Mouse (Mus musculus) monocyte, adult 2 months (primary cell): Measurements from ENCODE around the gene Ngp.
"Not testable (repeated sequence)": the region's sequence is repeated elsewhere in the genome, so short reads cannot be mapped to it uniquely, and the experiment has no call there.

Experiments used
- DNase-seq, 2 experiments: peaks; one replicate each; pipeline ENCODE4 v3.0.0; 2022; ENCODE audit warnings: low spot score in 2 of 2, low read depth in 1 of 2

Ngp gene

DNA sequence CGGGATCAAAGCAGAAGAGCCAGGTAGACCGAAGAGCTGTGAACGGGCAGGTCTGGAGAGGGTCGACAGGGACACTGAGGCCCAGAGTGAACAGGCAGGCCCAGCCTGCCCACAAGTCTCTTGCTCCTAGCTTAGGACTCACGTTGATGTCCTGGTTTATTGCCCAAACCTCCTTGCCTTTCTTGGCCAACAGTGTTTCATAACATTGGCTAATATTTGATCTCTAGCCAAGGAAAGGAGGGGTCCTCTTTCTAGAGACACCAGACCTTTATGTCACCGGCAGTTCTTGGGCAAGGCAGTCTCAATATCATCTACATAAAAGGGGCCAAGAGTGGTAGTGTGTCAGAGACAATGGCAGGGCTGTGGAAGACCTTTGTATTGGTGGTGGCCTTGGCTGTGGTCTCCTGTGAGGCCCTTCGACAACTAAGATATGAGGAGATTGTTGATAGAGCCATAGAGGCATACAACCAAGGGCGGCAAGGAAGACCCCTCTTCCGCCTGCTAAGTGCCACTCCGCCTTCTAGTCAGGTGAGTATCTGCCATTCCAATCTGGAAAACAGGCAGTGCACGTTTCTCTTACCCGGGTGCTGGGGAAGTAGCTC lies at the start of gene Ngp:
Ngp (plus strand) TSS at position 237 of the 602 bp plus-strand sequence.
- no peak for DNase-seq

GRCm38 (mm10) chr9:110369860-110370259 lies 49.7 kb upstream of the Ngp start:
- no peak for DNase-seq

DNA sequence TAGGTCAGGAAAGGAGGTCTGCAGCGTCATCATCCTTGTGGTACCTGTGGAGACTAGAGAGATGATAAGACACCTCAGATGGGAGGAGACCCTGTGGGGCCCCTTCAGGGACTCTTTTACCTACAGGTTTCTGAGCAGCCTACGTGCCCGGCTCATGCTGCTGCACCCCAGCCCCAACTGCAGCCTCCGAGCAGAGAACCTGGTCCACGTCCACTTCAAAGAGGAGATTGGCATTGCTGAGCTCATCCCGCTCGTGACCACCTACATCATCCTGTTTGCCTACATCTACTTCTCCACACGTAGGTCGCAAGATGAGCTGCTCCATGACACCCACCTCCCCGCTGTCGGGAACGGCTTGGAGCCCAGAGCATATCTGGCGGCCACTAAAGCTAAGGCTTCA lies 45.7 kb upstream of the Ngp start:
- no peak for DNase-seq

- DNase-seq = no peak
Measured at GRCm38 (mm10) chr9:110375668-110376067, 43.9 kb upstream of the Ngp start.

DNA sequence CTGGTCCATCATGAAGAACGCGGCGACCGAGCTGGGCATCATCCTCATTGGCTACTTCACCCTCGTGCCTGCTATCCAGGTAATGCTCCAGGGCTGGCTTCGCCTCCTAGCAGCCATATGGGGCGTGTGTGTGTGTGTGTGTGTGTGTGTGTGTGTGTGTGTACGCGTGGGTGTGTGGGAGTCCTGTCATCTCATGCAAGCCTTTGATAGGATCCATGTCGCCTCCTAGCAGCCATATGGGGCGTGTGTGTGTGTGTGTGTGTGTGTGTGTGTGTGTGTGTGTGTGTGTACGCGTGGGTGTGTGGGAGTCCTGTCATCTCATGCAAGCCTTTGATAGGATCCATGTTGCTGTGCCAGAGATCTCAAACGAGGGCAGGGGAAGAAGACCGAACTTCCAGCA lies 41.9 kb upstream of the Ngp start:
- DNase-seq = not testable (repeated sequence)

GRCm38 (mm10) chr9:110379361-110379760 lies 40.2 kb upstream of the Ngp start:
- DNase-seq = no peak

GRCm38 (mm10) chr9:110380662-110381061 lies 38.9 kb upstream of the Ngp start:
- no peak for DNase-seq

GRCm38 (mm10) chr9:110381292-110381691 lies 38.3 kb upstream of the Ngp start:
- DNase-seq = no peak

GRCm38 (mm10) chr9:110384369-110384929 lies 35.1 kb upstream of the Ngp start:
- no peak for DNase-seq

- DNase-seq = no peak
Measured at GRCm38 (mm10) chr9:110388011-110388410, 31.5 kb upstream of the Ngp start.

- no peak for DNase-seq
Measured at GRCm38 (mm10) chr9:110390843-110391242, 28.7 kb upstream of the Ngp start.

DNA sequence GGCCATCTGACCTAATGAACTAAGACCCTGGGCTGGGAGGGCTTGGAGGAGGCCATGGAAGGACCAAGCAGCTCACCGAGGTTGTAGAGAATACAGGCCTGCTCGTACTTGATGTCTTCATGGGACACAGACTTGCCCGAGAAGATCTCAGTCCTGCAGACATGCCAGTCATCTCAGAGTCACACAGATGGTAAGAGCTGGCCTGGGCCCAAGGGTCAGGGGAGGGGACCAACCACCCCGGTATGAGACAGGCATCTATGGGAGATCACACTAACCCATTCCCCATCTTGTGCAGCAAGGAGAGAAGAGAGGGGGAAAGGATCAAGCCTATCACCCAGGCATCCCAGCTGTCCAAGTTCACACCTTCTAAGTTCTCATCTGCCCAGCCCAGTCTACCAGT lies 26.3 kb upstream of the Ngp start:
- DNase-seq = no peak

GRCm38 (mm10) chr9:110400650-110401049 lies 18.9 kb upstream of the Ngp start:
- DNase-seq = no peak

- no peak for DNase-seq
Measured at GRCm38 (mm10) chr9:110402731-110403130, 16.8 kb upstream of the Ngp start.

- not testable (repeated sequence) for DNase-seq
Measured at GRCm38 (mm10) chr9:110403240-110403639, 16.3 kb upstream of the Ngp start.

- no peak for DNase-seq
Measured at GRCm38 (mm10) chr9:110407311-110408098, 12.0 kb upstream of the Ngp start.

- DNase-seq = peak; percentile 74 to 91
Measured at GRCm38 (mm10) chr9:110408099-110408773, 11.3 kb upstream of the Ngp start, which contains the start of gene Ptpn23. Gene Ptpn23 (minus strand): TSS chr9:110408213.

DNA sequence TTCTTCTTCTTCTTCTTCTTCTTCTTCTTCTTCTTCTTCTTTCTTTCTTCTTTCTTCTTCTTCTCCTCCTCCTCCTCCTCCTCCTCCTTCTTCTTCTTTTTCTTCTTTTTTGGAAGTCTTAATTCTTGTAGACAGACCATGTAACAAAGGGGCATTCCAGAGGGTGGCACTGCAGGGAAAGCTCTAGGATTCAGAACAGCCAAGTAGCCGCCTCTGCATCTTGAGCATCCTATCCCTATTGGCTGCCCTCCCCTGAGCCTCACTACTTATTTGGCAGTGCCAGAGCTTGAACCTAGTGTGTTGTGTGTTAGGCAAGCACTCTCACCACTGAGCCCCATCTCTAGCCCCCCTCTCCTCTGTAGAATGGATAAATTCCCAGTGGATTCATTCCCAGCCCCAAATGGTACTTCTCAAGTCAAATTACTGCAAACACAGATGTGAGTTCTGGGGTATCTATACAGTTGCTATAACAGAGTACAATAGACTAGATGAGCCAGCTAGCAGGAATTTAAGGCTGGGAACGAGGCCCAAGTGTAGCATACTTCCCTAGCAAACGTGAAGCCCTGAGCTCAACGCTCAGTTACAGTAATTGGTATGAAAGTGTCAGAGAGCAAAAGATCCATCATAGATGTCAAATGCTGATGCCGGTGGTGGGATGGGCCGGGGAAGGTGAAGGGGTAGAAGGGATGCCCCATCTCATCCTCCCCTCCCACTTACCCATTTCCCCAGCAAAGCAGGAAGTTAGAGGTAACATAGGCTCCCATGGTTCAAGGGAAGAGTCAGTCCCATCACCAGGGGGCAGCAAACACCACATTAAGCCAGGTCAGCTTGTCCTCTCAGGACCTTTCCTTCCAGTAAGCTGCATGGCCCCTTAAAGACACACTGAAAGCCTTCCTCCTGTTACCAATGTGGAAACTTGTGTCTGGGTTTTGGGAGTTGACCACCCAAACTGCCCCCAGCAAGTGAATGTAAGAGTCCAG lies 8.3 kb upstream of the Ngp start:
- peak; percentile 72 to 79 for DNase-seq

- DNase-seq = no peak
Measured at GRCm38 (mm10) chr9:110412926-110413325, 6.6 kb upstream of the Ngp start.

- DNase-seq = no peak
Measured at GRCm38 (mm10) chr9:110413785-110414184, 5.8 kb upstream of the Ngp start.

DNA sequence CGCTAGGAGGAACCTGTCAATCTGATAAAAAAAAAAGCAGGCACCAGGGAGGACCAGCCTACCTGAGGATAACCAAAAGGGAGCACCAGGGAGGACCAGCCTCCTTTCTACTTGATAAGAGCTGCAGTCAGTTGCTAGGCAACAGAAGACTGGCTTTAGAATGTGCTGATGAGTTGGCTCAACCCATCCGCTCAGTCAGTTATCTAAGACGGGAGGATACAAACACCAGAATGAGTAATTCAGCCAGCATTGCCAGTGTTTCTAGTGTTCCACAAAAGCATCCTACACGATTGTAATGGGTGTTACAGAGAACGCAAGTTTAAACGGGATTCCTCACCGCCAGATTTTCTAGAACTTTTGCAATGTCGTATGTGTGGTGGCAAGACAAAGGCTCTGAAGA lies 11.7 kb downstream of the Ngp start:
- no peak for DNase-seq
